Mouse (Mus musculus): ENCODE measurements around the gene Scyl3. TPM values are rescaled to one million over a fixed set of nuclear protein-coding genes. Genes with fewer than 3 reads are reported as not detected.
A peak's percentile ranks its signal among the peaks of the same experiment; 100 is the strongest.

Scyl3 gene
- polyA plus RNA-seq, 1 experiment: 3.9 TPM

GRCm38 (mm10) chr1:163917349-163918160 lies 11.3 kb upstream of the Scyl3 start:
- Histone ChIP-seq H3ac (ENCODE audit: control insufficient read depth, insufficient read length) (no peak overlapping the region), H3K4me3 (no peak overlapping the region), H3K27me3 (ENCODE audit: control insufficient read depth, insufficient read depth, insufficient read length) (no peaks in the 10 kb centered on the region), H3K79me2 (ENCODE audit: control insufficient read depth, insufficient read depth) (no peaks in the 10 kb centered on the region), H3K36me3 (ENCODE audit: control insufficient read depth, insufficient read depth) (peaks cover 10% of the 10 kb centered on the region), H3K4me2 (ENCODE audit: low read depth) (no peak overlapping the region)
- TF ChIP-seq TCF12 (IDR thresholded peaks at IDR 0.05; ENCODE audit: insufficient read depth, poor library complexity, severe bottlenecking): no peak
- no peak for TF ChIP-seq POLR2A (IDR thresholded peaks at IDR 0.05; ENCODE audit: insufficient read length, low read depth)
- no peak for TF ChIP-seq REST (IDR thresholded peaks at IDR 0.05; ENCODE audit: insufficient read depth, insufficient read length)
- no peak for TF ChIP-seq CEBPB (IDR thresholded peaks at IDR 0.05; ENCODE audit: insufficient read depth, poor library complexity, severe bottlenecking)
- TF ChIP-seq POLR2AphosphoS2 (IDR thresholded peaks at IDR 0.05; ENCODE audit: insufficient read length, low read depth): no peak
- TF ChIP-seq MYOG (IDR thresholded peaks at IDR 0.05; ENCODE audit: control insufficient read depth in 1 of 3, insufficient read depth in 1 of 3, insufficient read length in 2 of 3, low read depth in 2 of 3): no peak
- TF ChIP-seq E2F4 (IDR thresholded peaks at IDR 0.05; ENCODE audit: insufficient read depth): no peak
- no peak for TF ChIP-seq SRF (IDR thresholded peaks at IDR 0.05; ENCODE audit: control insufficient read depth, insufficient read length, low read depth)
- TF ChIP-seq TCF3 (IDR thresholded peaks at IDR 0.05; ENCODE audit: insufficient read length, low read depth): no peak
- TF ChIP-seq MYOD1 (IDR thresholded peaks at IDR 0.05; ENCODE audit: control insufficient read depth in 1 of 3, insufficient read length in 2 of 3, low read depth in 2 of 3): no peak

- no peaks in the 10 kb centered on the region for H3K79me2 ChIP-seq (ENCODE audit: control insufficient read depth, insufficient read depth)
Measured at GRCm38 (mm10) chr1:163924093-163924492, 4.8 kb upstream of the Scyl3 start.

GRCm38 (mm10) chr1:163929636-163930457 lies 947 bp downstream of the Scyl3 start:
- Histone ChIP-seq H3K79me2 (ENCODE audit: control insufficient read depth, insufficient read depth) (peaks cover 7% of the 10 kb centered on the region), H3K27me3 (ENCODE audit: control insufficient read depth, insufficient read depth, insufficient read length) (no peaks in the 10 kb centered on the region), H3K36me3 (ENCODE audit: control insufficient read depth, insufficient read depth) (peaks cover 8% of the 10 kb centered on the region), H3ac (ENCODE audit: control insufficient read depth, insufficient read length) (peak overlapping the region; percentile 62), H3K4me2 (ENCODE audit: low read depth) (peak overlapping the region; percentile 80), H3K4me3 (peak overlapping the region; percentile 54)
- TF ChIP-seq POLR2AphosphoS2 (IDR thresholded peaks at IDR 0.05; ENCODE audit: insufficient read length, low read depth) (no peak), SRF (IDR thresholded peaks at IDR 0.05; ENCODE audit: control insufficient read depth, insufficient read length, low read depth) (no peak), E2F4 (IDR thresholded peaks at IDR 0.05; ENCODE audit: insufficient read depth) (no peak), USF1 (IDR thresholded peaks at IDR 0.05; ENCODE audit: low read depth) (no peak), MYOG (IDR thresholded peaks at IDR 0.05; ENCODE audit: control insufficient read depth in 1 of 3, insufficient read depth in 1 of 3, insufficient read length in 2 of 3, low read depth in 2 of 3) (peak in 2 of 3 experiments; percentile 69 to 79), REST (IDR thresholded peaks at IDR 0.05; ENCODE audit: insufficient read depth, insufficient read length) (no peak), MAX (IDR thresholded peaks at IDR 0.05; ENCODE audit: low read depth) (no peak), MYOD1 (IDR thresholded peaks at IDR 0.05; ENCODE audit: control insufficient read depth in 1 of 3, insufficient read length in 2 of 3, low read depth in 2 of 3) (peak in 2 of 3 experiments; percentile 20 to 58), TCF3 (IDR thresholded peaks at IDR 0.05; ENCODE audit: insufficient read length, low read depth) (no peak), TCF12 (IDR thresholded peaks at IDR 0.05; ENCODE audit: insufficient read depth, poor library complexity, severe bottlenecking) (no peak), POLR2A (IDR thresholded peaks at IDR 0.05; ENCODE audit: insufficient read length, low read depth) (peak; percentile 8), CEBPB (IDR thresholded peaks at IDR 0.05; ENCODE audit: insufficient read depth, poor library complexity, severe bottlenecking) (no peak)

More at GRCm38 (mm10) chr1:163924093-163924492, 4.8 kb upstream of the Scyl3 start:
- Histone ChIP-seq H3K36me3 (ENCODE audit: control insufficient read depth, insufficient read depth) (no peaks in the 10 kb centered on the region), H3ac (ENCODE audit: control insufficient read depth, insufficient read length) (no peak overlapping the region), H3K4me3 (no peak overlapping the region), H3K4me2 (ENCODE audit: low read depth) (no peak overlapping the region), H3K27me3 (ENCODE audit: control insufficient read depth, insufficient read depth, insufficient read length) (no peaks in the 10 kb centered on the region)
- TF ChIP-seq SRF (IDR thresholded peaks at IDR 0.05; ENCODE audit: control insufficient read depth, insufficient read length, low read depth) (no peak), CEBPB (IDR thresholded peaks at IDR 0.05; ENCODE audit: insufficient read depth, poor library complexity, severe bottlenecking) (no peak), MAX (IDR thresholded peaks at IDR 0.05; ENCODE audit: low read depth) (no peak), MYOD1 (IDR thresholded peaks at IDR 0.05; ENCODE audit: control insufficient read depth in 1 of 3, insufficient read length in 2 of 3, low read depth in 2 of 3) (no peak), USF1 (IDR thresholded peaks at IDR 0.05; ENCODE audit: low read depth) (no peak), E2F4 (IDR thresholded peaks at IDR 0.05; ENCODE audit: insufficient read depth) (no peak), POLR2A (IDR thresholded peaks at IDR 0.05; ENCODE audit: insufficient read length, low read depth) (no peak), TCF12 (IDR thresholded peaks at IDR 0.05; ENCODE audit: insufficient read depth, poor library complexity, severe bottlenecking) (no peak), TCF3 (IDR thresholded peaks at IDR 0.05; ENCODE audit: insufficient read length, low read depth) (no peak), MYOG (IDR thresholded peaks at IDR 0.05; ENCODE audit: control insufficient read depth in 1 of 3, insufficient read depth in 1 of 3, insufficient read length in 2 of 3, low read depth in 2 of 3) (no peak), POLR2AphosphoS2 (IDR thresholded peaks at IDR 0.05; ENCODE audit: insufficient read length, low read depth) (no peak), REST (IDR thresholded peaks at IDR 0.05; ENCODE audit: insufficient read depth, insufficient read length) (no peak)

GRCm38 (mm10) chr1:163930458-163930794 lies 1.5 kb downstream of the Scyl3 start:
- TF ChIP-seq SRF (IDR thresholded peaks at IDR 0.05; ENCODE audit: control insufficient read depth, insufficient read length, low read depth): no peak
- no peak for TF ChIP-seq MAX (IDR thresholded peaks at IDR 0.05; ENCODE audit: low read depth)
- no peak for TF ChIP-seq MYOG (IDR thresholded peaks at IDR 0.05; ENCODE audit: control insufficient read depth in 1 of 3, insufficient read depth in 1 of 3, insufficient read length in 2 of 3, low read depth in 2 of 3)
- H3K79me2 ChIP-seq (ENCODE audit: control insufficient read depth, insufficient read depth): peaks cover 7% of the 10 kb centered on the region
- H3K4me3 ChIP-seq: peak overlapping the region; percentile 54

More at GRCm38 (mm10) chr1:163930458-163930794, 1.5 kb downstream of the Scyl3 start:
- H3K36me3 ChIP-seq (ENCODE audit: control insufficient read depth, insufficient read depth): peaks cover 12% of the 10 kb centered on the region
- peak overlapping the region; percentile 78 for H3K4me2 ChIP-seq (ENCODE audit: low read depth)
- H3K27me3 ChIP-seq (ENCODE audit: control insufficient read depth, insufficient read depth, insufficient read length): no peaks in the 10 kb centered on the region
- peak overlapping the region; percentile 62 for H3ac ChIP-seq (ENCODE audit: control insufficient read depth, insufficient read length)

Measured in myocyte (in vitro differentiated cells).